Mouse (Mus musculus) intestine, postnatal 0 days (tissue): Measurements from ENCODE around the gene Gm11099. TPM values are rescaled to one million over a fixed set of nuclear protein-coding genes. Genes with fewer than 3 reads are reported as not detected.

Source experiments
- ATAC-seq: fragments of 200-750 bp; cut with Nextera tagmentation; 2 replicates; pipeline ENCODE4 v1.8.0; 2017; ENCODE audit warnings: mild to moderate bottlenecking, moderate TSS enrichment, moderate library complexity
- H3K27ac ChIP-seq: fragments of 300-500 bp; sonication (generic); 2 replicates; pipeline ENCODE4 v1.5.1; 2014; ENCODE audit warnings: mild to moderate bottlenecking, low read depth, low read length, moderate library complexity
- H3K27me3 ChIP-seq: fragments of 300-500 bp; sonication (generic); replicated peaks from 2 replicates; pipeline ENCODE4 v1.6.1; 2014; ENCODE audit warnings: low read length, mixed read lengths; ENCODE audit not compliant: control insufficient read depth, insufficient read depth
- H3K36me3 ChIP-seq: fragments of 300-500 bp; sonication (generic); 2 replicates; pipeline ENCODE4 v1.6.1; 2014; ENCODE audit warnings: mild to moderate bottlenecking, moderate library complexity; ENCODE audit not compliant: control insufficient read depth, insufficient read depth
- H3K4me1 ChIP-seq: fragments of 300-500 bp; sonication (generic); replicated peaks from 2 replicates; pipeline ENCODE4 v1.6.1; 2014; ENCODE audit warnings: antibody characterized with exemption, low read length, mixed read lengths; ENCODE audit not compliant: control insufficient read depth, insufficient read depth
- H3K4me2 ChIP-seq: fragments of 300-500 bp; sonication (generic); replicated peaks from 2 replicates; pipeline ENCODE4 v1.6.1; 2014; ENCODE audit warnings: low read depth, mild to moderate bottlenecking, moderate library complexity
- H3K4me3 ChIP-seq: fragments of 300-500 bp; sonication (generic); 2 replicates; pipeline ENCODE4 v1.5.1; 2014; ENCODE audit warnings: low read depth, low read length
- H3K9ac ChIP-seq: fragments of 300-500 bp; sonication (generic); 2 replicates; pipeline ENCODE4 v1.6.1; 2014; ENCODE audit warnings: mild to moderate bottlenecking, low read depth, low read length
- H3K9me3 ChIP-seq: fragments of 300-500 bp; sonication (generic); 2 replicates; pipeline ENCODE4 v1.6.1; 2016; ENCODE audit warnings: mixed run types; ENCODE audit not compliant: control insufficient read depth
- CTCF ChIP-seq: sonication (generic); IDR thresholded peaks from 2 replicates; pipeline ENCODE4 v1.5.1; 2016; ENCODE audit warnings: low read depth, mild to moderate bottlenecking, control low read depth, antibody characterized with exemption, moderate library complexity
- WGBS: fragments of 180-500 bp; shearing (Covaris S2); extraction: QIAGEN DNeasy Blood & Tissue Kit; methylation state at CpG from one replicate; pipeline ENCODE4 v1.1.7; 2014; 5-methylcytosine and 5-hydroxymethylcytosine counted together
- polyA plus RNA-seq: library from polyadenylated mRNA; unstranded; fragments of >200 nt; fragmentation: Nextera tagmentation; extraction: Ambion mirVana; gene quantifications from 2 replicates; pipeline ENCODE4 v1.2.1, GENCODE M21; 2015

The Gm11099 gene
- polyA plus RNA-seq, 1 experiment from 2014 or later: not detected

DNA sequence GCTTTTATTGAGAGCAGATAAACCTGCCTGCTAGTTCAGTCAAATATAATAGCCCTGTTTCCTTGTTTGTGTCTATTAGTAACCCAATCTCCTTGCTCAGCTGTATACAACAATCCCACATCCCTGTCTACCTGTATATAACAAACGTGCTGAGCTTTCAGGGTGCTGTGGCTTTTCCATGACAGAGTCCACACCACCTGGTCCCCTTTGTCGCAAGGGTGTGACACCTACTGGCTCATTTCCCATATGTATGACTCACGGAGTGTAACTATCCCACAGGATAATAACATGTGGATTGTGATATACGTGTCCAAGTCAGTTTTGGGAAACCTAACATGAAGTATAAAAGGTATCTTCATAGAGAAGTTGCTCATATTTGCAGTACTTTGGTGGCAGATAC, 16.8 kb upstream of the Gm11099 start:
- Histone ChIP-seq H3K36me3 (no peaks in the 10 kb centered on the region), H3K9ac (no peak overlapping the region), H3K9me3 (no peaks in the 10 kb centered on the region), H3K27ac (no peak overlapping the region), H3K4me1 (no peaks in the 10 kb centered on the region), H3K27me3 (no peaks in the 10 kb centered on the region), H3K4me2 (no peak overlapping the region), H3K4me3 (no peak overlapping the region)
- peak; percentile 53; the same call in 1 of the 2 replicates for ATAC-seq
- 49% methylated on average over 4 of the region's 4 CpGs for WGBS
- TF ChIP-seq CTCF: no peak

DNA sequence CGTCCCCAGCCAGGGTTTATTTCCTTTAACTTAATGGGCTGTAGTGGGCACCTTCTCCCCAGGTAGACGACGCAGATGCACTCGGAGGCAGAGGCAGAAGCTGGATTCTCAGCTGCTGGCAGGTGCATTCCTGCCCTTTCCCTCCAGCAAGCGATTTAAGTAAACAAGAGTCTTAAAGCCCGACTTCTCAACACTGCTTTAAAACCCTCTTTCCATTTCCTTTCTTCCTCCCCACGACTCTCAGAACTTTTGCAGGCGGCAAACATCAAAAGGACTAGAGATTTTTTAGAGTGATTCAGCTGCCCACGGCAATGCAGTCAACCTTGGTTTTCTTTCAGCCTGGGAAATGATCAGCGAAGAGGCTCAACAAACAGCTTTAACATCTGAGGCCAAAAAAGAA, 14.7 kb upstream of the Gm11099 start:
- no peak overlapping the region for H3K9ac ChIP-seq
- no peak for ATAC-seq
- no peaks in the 10 kb centered on the region for H3K9me3 ChIP-seq
- H3K27ac ChIP-seq: no peak overlapping the region
- no peaks in the 10 kb centered on the region for H3K27me3 ChIP-seq
- H3K36me3 ChIP-seq: no peaks in the 10 kb centered on the region
- no peaks in the 10 kb centered on the region for H3K4me1 ChIP-seq
- no peak overlapping the region; the same call in 1 of the 2 replicates for H3K4me2 ChIP-seq
- 18% methylated on average over 10 of the region's 10 CpGs for WGBS
- no peak for TF ChIP-seq CTCF
- no peak overlapping the region for H3K4me3 ChIP-seq

- Histone ChIP-seq H3K27ac (no peak overlapping the region), H3K4me1 (no peaks in the 10 kb centered on the region), H3K9ac (no peak overlapping the region), H3K9me3 (no peaks in the 10 kb centered on the region), H3K36me3 (no peaks in the 10 kb centered on the region), H3K4me2 (no peak overlapping the region), H3K27me3 (no peaks in the 10 kb centered on the region), H3K4me3 (no peak overlapping the region)
- WGBS: 40% methylated on average over 3 of the region's 3 CpGs
- TF ChIP-seq CTCF: no peak
- ATAC-seq: no peak
These were observed 20.6 kb downstream of the Gm11099 start for GRCm38 (mm10) chr2:58879876-58880275.

DNA sequence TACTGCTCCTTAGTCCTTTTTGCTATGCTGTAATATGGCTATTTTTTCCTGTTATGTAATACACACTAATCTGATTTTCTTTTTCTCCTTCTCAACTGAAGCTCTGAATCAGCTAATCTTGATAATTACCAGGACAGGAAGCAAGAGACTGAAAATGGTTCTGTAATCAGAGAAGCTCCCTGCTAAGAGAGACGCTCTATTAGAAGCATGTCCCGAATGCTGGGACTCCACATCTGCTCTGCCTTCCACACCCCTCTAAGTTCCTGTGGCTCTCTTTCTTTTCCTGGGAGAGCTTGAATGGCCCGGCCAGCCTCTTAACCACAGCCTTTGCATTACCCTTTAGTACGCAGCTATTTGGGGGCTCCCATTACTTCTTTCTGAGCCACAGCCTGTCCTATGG, 45.8 kb downstream of the Gm11099 start:
- no peak for TF ChIP-seq CTCF
- Histone ChIP-seq H3K27me3 (no peaks in the 10 kb centered on the region), H3K27ac (no peak overlapping the region), H3K9me3 (no peaks in the 10 kb centered on the region), H3K36me3 (no peaks in the 10 kb centered on the region), H3K4me2 (no peak overlapping the region), H3K9ac (no peak overlapping the region), H3K4me3 (no peak overlapping the region), H3K4me1 (no peaks in the 10 kb centered on the region)
- no peak for ATAC-seq
- WGBS: 74% methylated on average over 4 of the region's 4 CpGs

GRCm38 (mm10) chr2:58906814-58907516, 47.7 kb downstream of the Gm11099 start:
- 43% methylated on average over 14 of the region's 14 CpGs for WGBS
- Histone ChIP-seq H3K27me3 (no peaks in the 10 kb centered on the region), H3K9me3 (no peaks in the 10 kb centered on the region), H3K9ac (no peak overlapping the region), H3K36me3 (no peaks in the 10 kb centered on the region), H3K4me3 (no peak overlapping the region), H3K27ac (no peak overlapping the region), H3K4me2 (no peak overlapping the region; the same call in 1 of the 2 replicates), H3K4me1 (no peaks in the 10 kb centered on the region)
- TF ChIP-seq CTCF: no peak
- no peak for ATAC-seq

GRCm38 (mm10) chr2:58912339-58912738, 53.1 kb downstream of the Gm11099 start:
- Histone ChIP-seq H3K4me1 (no peaks in the 10 kb centered on the region), H3K4me2 (no peak overlapping the region), H3K4me3 (no peak overlapping the region), H3K9ac (no peak overlapping the region), H3K36me3 (no peaks in the 10 kb centered on the region), H3K27ac (no peak overlapping the region), H3K27me3 (no peaks in the 10 kb centered on the region), H3K9me3 (no peaks in the 10 kb centered on the region)
- WGBS: 93% methylated on average over 9 of the region's 9 CpGs
- ATAC-seq: no peak
- no peak for TF ChIP-seq CTCF

GRCm38 (mm10) chr2:58918351-58918750, 59.1 kb downstream of the Gm11099 start:
- H3K9ac ChIP-seq: no peak overlapping the region
- H3K4me1 ChIP-seq: no peaks in the 10 kb centered on the region
- H3K36me3 ChIP-seq: no peaks in the 10 kb centered on the region
- no peaks in the 10 kb centered on the region for H3K27me3 ChIP-seq
- no peaks in the 10 kb centered on the region for H3K9me3 ChIP-seq
- ATAC-seq: no peak
- H3K4me2 ChIP-seq: no peak overlapping the region
- H3K4me3 ChIP-seq: no peak overlapping the region
- H3K27ac ChIP-seq: no peak overlapping the region
- WGBS: 65% methylated on average over 4 of the region's 4 CpGs
- TF ChIP-seq CTCF: no peak
